20 mouse cellular contexts compared by ENCODE assay signal in the genomic region with DNA sequence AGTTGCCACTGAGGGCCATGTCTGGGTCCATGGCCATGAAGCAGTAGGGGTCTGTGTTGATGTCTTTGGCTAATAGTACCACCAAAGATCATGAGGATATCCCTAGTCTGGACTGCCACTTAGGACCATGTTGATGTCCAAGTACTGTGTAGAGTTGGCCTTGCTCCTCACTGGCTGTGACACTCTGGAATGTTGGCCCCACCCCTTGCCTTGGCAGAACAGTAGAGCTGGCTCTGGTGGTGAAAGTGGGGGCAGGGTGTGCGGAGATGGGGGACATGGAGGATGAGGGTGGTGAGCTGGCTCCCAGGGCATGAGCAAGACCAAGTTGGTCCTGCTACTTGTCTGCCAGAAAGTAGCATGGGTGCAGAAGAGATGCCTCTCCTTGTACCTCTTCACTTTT.
DNase-seq lines count a peak whose midpoint lies in the region; ATAC-seq lines count a peak whose summit lies in the region.
"Had no signal": no experiment of that assay in that cellular context is flagged by ENCODE, and none has a peak within 500 bp of the region (broad histone marks: within the 10 kb centered on the region; RNA-seq: fewer than 3 reads in every experiment).

No protein-coding gene starts in this region.

- no peaks in the 10 kb centered on the region for H3K9me3 ChIP-seq in kidney, embryonic 15.5 days (replicated peaks)
- H3K9me3 ChIP-seq: embryonic facial prominence, embryonic 12.5 days; forebrain, embryonic 13.5 days; heart, embryonic 13.5 days; hindbrain, embryonic 15.5 days; intestine, embryonic 15.5 days; limb, embryonic 10.5 days; midbrain, embryonic 10.5 days; neural tube, embryonic 12.5 days had no signal

- H3K4me1 ChIP-seq in kidney, embryonic 15.5 days: no peaks in the 10 kb centered on the region
- H3K4me1 ChIP-seq: embryonic facial prominence, embryonic 12.5 days; forebrain, embryonic 13.5 days; heart, embryonic 13.5 days; hindbrain, embryonic 15.5 days; intestine, embryonic 15.5 days; limb, embryonic 10.5 days; midbrain, embryonic 10.5 days; neural tube, embryonic 12.5 days had no signal

- no peak overlapping the region for H3K4me3 ChIP-seq in kidney, embryonic 15.5 days (replicated peaks)
- H3K4me3 ChIP-seq: embryonic facial prominence, embryonic 12.5 days; erythroblast, embryonic 14.5 days; forebrain, embryonic 13.5 days; heart, embryonic 13.5 days; hindbrain, embryonic 15.5 days; intestine, embryonic 15.5 days; limb, embryonic 10.5 days; midbrain, embryonic 10.5 days; neural tube, embryonic 12.5 days had no signal

- 82% methylated on average over 1 of the region's 1 CpGs for WGBS in kidney, embryonic 15.5 days

- no peak overlapping the region for H3K4me2 ChIP-seq in kidney, embryonic 15.5 days
- H3K4me2 ChIP-seq: embryonic facial prominence, embryonic 12.5 days; forebrain, embryonic 13.5 days; heart, embryonic 13.5 days; hindbrain, embryonic 15.5 days; intestine, embryonic 15.5 days; neural tube, embryonic 12.5 days had no signal

- peak; percentile 24; the same call in 1 of the 2 replicates for ATAC-seq in cerebellum, adult (ENCODE audit: insufficient number of reproducible peaks, low FRiP score, low TSS enrichment)
- peak; percentile 29; the same call in 1 of the 2 replicates for ATAC-seq in kidney, embryonic 15.5 days (replicated peaks; ENCODE audit: low FRiP score)
- ATAC-seq: forebrain, embryonic 13.5 days; intestine, embryonic 15.5 days; liver, postnatal 0 days had no signal

- no peak for DNase-seq in cerebellum, postnatal 25 days
- peak; percentile 9 for DNase-seq in gastrocnemius, postnatal 25 days
- no peak for DNase-seq in gastrocnemius, adult 8-10 months (ENCODE audit: low spot score in 2 of 2)
- DNase-seq in kidney, adult 9 months: no peak
- DNase-seq in lung, postnatal 36 days: peak; percentile 2
- DNase-seq in thymus, postnatal 0 days (ENCODE audit: low spot score): no peak
- DNase-seq: liver, postnatal 0 days; right cerebral cortex, postnatal 4 days; thymus, postnatal 14 days had no signal

- H3K27ac ChIP-seq in kidney, embryonic 15.5 days: no peak overlapping the region
- H3K27ac ChIP-seq: embryonic facial prominence, embryonic 12.5 days; forebrain, embryonic 13.5 days; heart, embryonic 13.5 days; hindbrain, embryonic 15.5 days; intestine, embryonic 15.5 days; limb, embryonic 10.5 days; midbrain, embryonic 10.5 days; neural tube, embryonic 12.5 days had no signal

- H3K9ac ChIP-seq in kidney, embryonic 15.5 days: no peak overlapping the region
- H3K9ac ChIP-seq: embryonic facial prominence, embryonic 12.5 days; forebrain, embryonic 13.5 days; heart, embryonic 13.5 days; hindbrain, embryonic 15.5 days; intestine, embryonic 15.5 days; liver, postnatal 0 days; neural tube, embryonic 12.5 days had no signal

- no peaks in the 10 kb centered on the region for H3K27me3 ChIP-seq in kidney, embryonic 15.5 days
- H3K27me3 ChIP-seq: embryonic facial prominence, embryonic 12.5 days; forebrain, embryonic 13.5 days; heart, embryonic 13.5 days; hindbrain, embryonic 15.5 days; intestine, embryonic 15.5 days; neural tube, embryonic 12.5 days had no signal

- H3K36me3 ChIP-seq in kidney, embryonic 15.5 days: no peaks in the 10 kb centered on the region
- H3K36me3 ChIP-seq: embryonic facial prominence, embryonic 12.5 days; heart, embryonic 13.5 days; hindbrain, embryonic 15.5 days; intestine, embryonic 15.5 days; limb, embryonic 10.5 days; midbrain, embryonic 10.5 days; neural tube, embryonic 12.5 days had no signal

Comparison
In these comparisons a context has a peak if more than half of its experiments do, and no peak if none do; other contexts are left out.
1. DNase-seq: peak in gastrocnemius, postnatal 25 days (single experiment) and lung, postnatal 36 days (single experiment); none in cerebellum, postnatal 25 days (0 of 2), gastrocnemius, adult 8-10 months (0 of 2), kidney, adult 9 months (single experiment) and thymus, postnatal 0 days (single experiment).